Mouse (Mus musculus): ENCODE measurements around the gene Mcm8. TPM values are rescaled to one million over a fixed set of nuclear protein-coding genes. Genes with fewer than 3 reads are reported as not detected.

Gene Mcm8
- 4.9 TPM for total RNA-seq (2023)

DNA sequence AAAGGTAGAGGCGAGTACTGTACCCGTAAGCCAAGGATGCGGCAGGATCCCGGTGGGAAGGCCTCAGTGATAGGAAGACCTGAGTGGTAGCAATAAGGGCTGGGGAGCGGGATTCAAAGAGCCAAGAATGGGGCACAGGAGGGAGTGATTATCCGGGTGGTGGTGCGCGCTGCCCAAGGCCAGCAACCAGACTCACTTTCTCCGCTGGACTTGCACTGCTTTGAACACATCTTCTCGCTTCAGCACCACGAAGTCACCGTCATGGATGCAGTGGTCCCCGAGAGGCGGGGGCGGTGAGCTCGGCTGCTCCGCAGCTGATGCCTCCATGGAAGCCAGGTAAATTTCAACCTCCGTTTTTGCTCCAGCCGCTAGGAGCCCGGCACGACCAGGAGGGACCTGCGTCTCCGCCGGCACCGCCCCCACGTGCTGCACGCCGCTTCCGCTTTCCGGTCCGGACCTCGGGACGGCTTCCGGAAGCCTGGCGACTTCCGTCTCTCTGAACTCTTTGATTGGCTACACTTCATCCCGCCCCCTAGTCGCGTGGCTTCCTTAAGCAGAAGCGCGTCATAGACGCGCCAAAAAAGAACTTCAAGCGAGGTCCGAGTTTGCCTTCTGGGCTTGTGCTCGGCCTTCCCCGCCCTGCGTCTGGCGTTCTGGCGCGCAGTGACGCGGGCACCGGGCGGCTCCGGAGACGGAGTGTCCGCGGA lies at the start of gene Mcm8, which contains the start of gene Trmt6:
Mcm8 (plus strand) TSS at position 534 of the 707 bp plus-strand sequence.
Trmt6 (minus strand) TSS at position 448 of the 707 bp plus-strand sequence.

DNA sequence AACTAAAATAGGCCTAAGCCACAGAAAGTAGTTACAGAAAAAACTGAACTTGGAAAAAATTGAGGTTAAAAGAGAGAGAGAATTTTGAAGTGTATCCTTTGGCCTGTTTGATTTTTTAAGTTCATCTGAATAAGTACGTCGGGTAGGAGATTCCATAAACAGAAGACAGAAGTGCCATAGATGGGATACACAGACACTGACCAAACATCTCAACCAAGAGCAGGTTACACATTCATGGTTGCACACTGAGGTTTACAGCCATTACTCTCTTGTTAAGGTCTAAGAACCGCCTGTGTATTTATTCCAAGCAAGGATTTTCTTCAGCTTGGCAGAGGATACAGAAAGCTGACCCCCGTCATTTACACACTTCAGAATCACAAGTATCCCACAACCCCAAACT lies 35.0 kb upstream of the Mcm8 start, which contains the start of gene Chgb:
Chgb (plus strand) TSS at position 301 of the 400 bp plus-strand sequence.

GRCm38 (mm10) chr2:132846407-132847358 lies 30.7 kb downstream of the Mcm8 start, which contains the start of gene Crls1:
TSS of gene Crls1 (plus strand) at chr2:132846666.

DNA sequence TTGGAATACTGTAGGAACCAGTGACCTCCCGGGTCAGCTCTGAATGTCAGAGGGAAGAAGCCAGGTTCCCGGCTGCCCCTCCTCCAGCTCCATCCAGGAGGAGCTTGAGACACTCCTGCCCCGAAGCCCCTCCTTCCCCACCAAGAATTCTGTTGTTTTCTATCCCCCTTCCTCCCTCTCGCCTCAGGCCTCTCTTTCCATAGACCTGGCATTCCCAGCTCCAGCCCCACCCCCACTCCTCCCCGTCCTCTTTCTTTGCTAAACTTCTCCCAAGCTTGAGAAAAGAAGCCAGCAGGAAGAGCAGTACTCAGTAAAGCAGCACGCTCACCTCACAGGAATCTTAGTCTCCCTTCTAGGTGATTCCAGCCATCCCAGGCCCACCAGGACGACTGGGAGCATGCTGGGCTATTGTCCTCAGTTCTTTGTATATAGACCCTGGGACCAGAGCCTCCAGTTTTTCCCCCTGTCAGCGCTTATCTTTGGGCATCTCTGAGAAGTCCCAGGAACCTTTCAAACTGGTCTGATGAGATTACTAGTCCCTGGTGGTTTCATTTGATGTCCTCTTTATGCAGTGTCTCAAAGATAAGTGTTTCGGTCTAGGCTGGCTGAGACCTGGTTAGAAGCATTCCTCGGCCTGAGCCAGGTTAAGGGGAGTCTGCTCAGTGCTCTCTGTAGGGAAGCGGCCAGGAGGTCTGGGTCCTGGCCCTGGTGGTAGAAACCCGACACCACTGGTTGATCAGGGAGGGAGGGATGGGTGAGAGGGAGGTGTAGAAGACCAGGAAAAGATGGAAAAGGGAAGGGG lies 65.1 kb downstream of the Mcm8 start, which contains the start of gene Lrrn4:
Lrrn4 (minus strand) TSS at position 48 of the 802 bp plus-strand sequence.

Other genes starting within 250 kb of the Mcm8 start
- 75.2 TPM for gene Gpcpd1, start 228.4 kb upstream of the Mcm8 start, total RNA-seq (2023)
- 30.3 TPM for gene Shld1, start 129.2 kb upstream of the Mcm8 start, total RNA-seq (2023)
- gene Chgb, start 34.9 kb upstream of the Mcm8 start, total RNA-seq (2023), result not detected
- gene Trmt6, start 86 bp upstream of the Mcm8 start, total RNA-seq (2023), result 35.7 TPM
- 15.8 TPM for gene Crls1, start 30.5 kb downstream of the Mcm8 start, total RNA-seq (2023)
- gene Lrrn4, start 64.8 kb downstream of the Mcm8 start, total RNA-seq (2023), result 2.7 TPM
- not detected for gene Fermt1, start 129.8 kb downstream of the Mcm8 start, total RNA-seq (2023)

All from CD4-positive naive resting alpha-beta T cell, adult 57 days (primary cell).